Mouse (Mus musculus): ENCODE measurements around the gene Adcy10. TPM values are rescaled to one million over a fixed set of nuclear protein-coding genes. Genes with fewer than 3 reads are reported as not detected.

Adcy10 gene
- polyA plus RNA-seq, 1 experiment from 2014 or later, result not detected

- Histone ChIP-seq H3K4me2 (no peak overlapping the region), H3K27me3 (ENCODE audit: insufficient read depth, low read length) (no peaks in the 10 kb centered on the region), H3K4me3 (ENCODE audit: low read depth, low read length) (no peak overlapping the region), H3K36me3 (ENCODE audit: insufficient read depth) (no peaks in the 10 kb centered on the region), H3K9me3 (ENCODE audit: low read depth, low read length) (no peaks in the 10 kb centered on the region), H3K9ac (no peak overlapping the region), H3K27ac (ENCODE audit: low read depth) (no peak overlapping the region), H3K4me1 (ENCODE audit: insufficient read depth) (no peaks in the 10 kb centered on the region)
- no peak for TF ChIP-seq CTCF (IDR thresholded peaks at IDR 0.05; ENCODE audit: low read depth)
- ATAC-seq (ENCODE audit: insufficient read depth), result no peak
- no peak for DNase-seq
- 80% methylated on average over 1 of the region's 1 CpGs for WGBS
Observed at GRCm38 (mm10) chr1:165471490-165471889, 13.5 kb upstream of the Adcy10 start.

GRCm38 (mm10) chr1:165486108-165486507 lies 1.1 kb downstream of the Adcy10 start:
- Histone ChIP-seq H3K4me1 (ENCODE audit: insufficient read depth) (no peaks in the 10 kb centered on the region), H3K27me3 (ENCODE audit: insufficient read depth, low read length) (no peaks in the 10 kb centered on the region), H3K36me3 (ENCODE audit: insufficient read depth) (peaks cover 6% of the 10 kb centered on the region; the same call in 1 of the 2 replicates), H3K4me2 (no peak overlapping the region), H3K27ac (ENCODE audit: low read depth) (no peak overlapping the region), H3K9ac (no peak overlapping the region), H3K4me3 (ENCODE audit: low read depth, low read length) (no peak overlapping the region), H3K9me3 (ENCODE audit: low read depth, low read length) (no peaks in the 10 kb centered on the region)
- ATAC-seq (ENCODE audit: insufficient read depth), result no peak
- no peak for TF ChIP-seq CTCF (IDR thresholded peaks at IDR 0.05; ENCODE audit: low read depth)
- 77% methylated on average over 2 of the region's 2 CpGs for WGBS
- DNase-seq, result no peak

- H3K9me3 ChIP-seq (ENCODE audit: low read depth, low read length), result no peaks in the 10 kb centered on the region
- no peak for ATAC-seq (ENCODE audit: insufficient read depth)
- no peak overlapping the region for H3K4me2 ChIP-seq
- no peaks in the 10 kb centered on the region for H3K27me3 ChIP-seq (ENCODE audit: insufficient read depth, low read length)
- no peaks in the 10 kb centered on the region for H3K4me1 ChIP-seq (ENCODE audit: insufficient read depth)
- no peak for DNase-seq
- H3K4me3 ChIP-seq (ENCODE audit: low read depth, low read length), result no peak overlapping the region
- TF ChIP-seq CTCF (IDR thresholded peaks at IDR 0.05; ENCODE audit: low read depth), result no peak
- H3K9ac ChIP-seq, result no peak overlapping the region
- 77% methylated on average over 4 of the region's 4 CpGs for WGBS
- no peaks in the 10 kb centered on the region for H3K36me3 ChIP-seq (ENCODE audit: insufficient read depth)
- no peak overlapping the region for H3K27ac ChIP-seq (ENCODE audit: low read depth)
Observed at GRCm38 (mm10) chr1:165489197-165489596, 4.2 kb downstream of the Adcy10 start.

GRCm38 (mm10) chr1:165498856-165499255 lies 13.9 kb downstream of the Adcy10 start:
- no peak for TF ChIP-seq CTCF (IDR thresholded peaks at IDR 0.05; ENCODE audit: low read depth)
- Histone ChIP-seq H3K27me3 (ENCODE audit: insufficient read depth, low read length) (no peaks in the 10 kb centered on the region), H3K4me2 (no peak overlapping the region), H3K9me3 (ENCODE audit: low read depth, low read length) (no peaks in the 10 kb centered on the region), H3K27ac (ENCODE audit: low read depth) (no peak overlapping the region), H3K36me3 (ENCODE audit: insufficient read depth) (no peaks in the 10 kb centered on the region), H3K4me3 (ENCODE audit: low read depth, low read length) (no peak overlapping the region), H3K9ac (no peak overlapping the region), H3K4me1 (ENCODE audit: insufficient read depth) (no peaks in the 10 kb centered on the region)
- DNase-seq (peak; percentile 47), ATAC-seq (ENCODE audit: insufficient read depth) (no peak)
- 52% methylated on average over 3 of the region's 3 CpGs for WGBS

- Histone ChIP-seq H3K9ac (no peak overlapping the region), H3K4me2 (no peak overlapping the region), H3K4me3 (ENCODE audit: low read depth, low read length) (no peak overlapping the region), H3K27me3 (ENCODE audit: insufficient read depth, low read length) (no peaks in the 10 kb centered on the region), H3K36me3 (ENCODE audit: insufficient read depth) (no peaks in the 10 kb centered on the region), H3K27ac (ENCODE audit: low read depth) (no peak overlapping the region), H3K4me1 (ENCODE audit: insufficient read depth) (no peaks in the 10 kb centered on the region), H3K9me3 (ENCODE audit: low read depth, low read length) (no peaks in the 10 kb centered on the region)
- ATAC-seq (ENCODE audit: insufficient read depth) (peak; percentile 82), DNase-seq (peak; percentile 82)
- peak; percentile 63 for TF ChIP-seq CTCF (IDR thresholded peaks at IDR 0.05; ENCODE audit: low read depth)
- WGBS, result 13% methylated on average over 10 of the region's 10 CpGs
Observed at GRCm38 (mm10) chr1:165503307-165504024, 18.5 kb downstream of the Adcy10 start.

- WGBS, result 87% methylated on average over 6 of the region's 6 CpGs
- H3K4me1 ChIP-seq (ENCODE audit: insufficient read depth), result no peaks in the 10 kb centered on the region
Observed at GRCm38 (mm10) chr1:165506303-165506702, 21.3 kb downstream of the Adcy10 start.

GRCm38 (mm10) chr1:165510161-165510560 lies 25.2 kb downstream of the Adcy10 start:
- no peak overlapping the region for H3K27ac ChIP-seq (ENCODE audit: low read depth)
- DNase-seq, result no peak

More at GRCm38 (mm10) chr1:165506303-165506702, 21.3 kb downstream of the Adcy10 start:
- no peak for TF ChIP-seq CTCF (IDR thresholded peaks at IDR 0.05; ENCODE audit: low read depth)
- Histone ChIP-seq H3K27me3 (ENCODE audit: insufficient read depth, low read length) (no peaks in the 10 kb centered on the region), H3K4me2 (no peak overlapping the region), H3K36me3 (ENCODE audit: insufficient read depth) (no peaks in the 10 kb centered on the region), H3K4me3 (ENCODE audit: low read depth, low read length) (no peak overlapping the region), H3K9me3 (ENCODE audit: low read depth, low read length) (no peaks in the 10 kb centered on the region), H3K27ac (ENCODE audit: low read depth) (no peak overlapping the region), H3K9ac (no peak overlapping the region)
- ATAC-seq (ENCODE audit: insufficient read depth), result no peak
- DNase-seq, result no peak

More at GRCm38 (mm10) chr1:165510161-165510560, 25.2 kb downstream of the Adcy10 start:
- no peaks in the 10 kb centered on the region for H3K9me3 ChIP-seq (ENCODE audit: low read depth, low read length)
- no peak for ATAC-seq (ENCODE audit: insufficient read depth)
- WGBS, result 70% methylated on average over 6 of the region's 6 CpGs
- H3K9ac ChIP-seq, result no peak overlapping the region
- H3K27me3 ChIP-seq (ENCODE audit: insufficient read depth, low read length), result no peaks in the 10 kb centered on the region
- H3K4me2 ChIP-seq, result no peak overlapping the region
- H3K4me1 ChIP-seq (ENCODE audit: insufficient read depth), result no peaks in the 10 kb centered on the region
- no peak for TF ChIP-seq CTCF (IDR thresholded peaks at IDR 0.05; ENCODE audit: low read depth)
- H3K36me3 ChIP-seq (ENCODE audit: insufficient read depth), result no peaks in the 10 kb centered on the region
- no peak overlapping the region for H3K4me3 ChIP-seq (ENCODE audit: low read depth, low read length)
